Mouse (Mus musculus) forebrain, embryonic 13.5 days (tissue): Measurements from ENCODE around the gene Galnt16. TPM values are rescaled to one million over a fixed set of nuclear protein-coding genes. Genes with fewer than 3 reads are reported as not detected.

Source experiments
- ATAC-seq: fragments of 200-750 bp; cut with Nextera tagmentation; 2 replicates; pipeline ENCODE4 v1.8.0; 2017
- H3K27ac ChIP-seq: fragments of 300-500 bp; sonication (generic); 2 replicates; pipeline ENCODE4 v1.5.1; 2015; ENCODE audit warnings: inconsistent platforms, mild to moderate bottlenecking, moderate library complexity
- H3K27me3 ChIP-seq: fragments of 300-500 bp; sonication (generic); 2 replicates; pipeline ENCODE4 v1.6.1; 2015; ENCODE audit warnings: mild to moderate bottlenecking, inconsistent platforms
- H3K36me3 ChIP-seq: fragments of 300-500 bp; sonication (generic); 2 replicates; pipeline ENCODE4 v1.6.1; 2015; ENCODE audit warnings: mild to moderate bottlenecking, inconsistent platforms; ENCODE audit not compliant: poor library complexity, severe bottlenecking
- H3K4me1 ChIP-seq: fragments of 300-500 bp; sonication (generic); 2 replicates; pipeline ENCODE4 v1.6.1; 2015; ENCODE audit warnings: inconsistent platforms
- H3K4me2 ChIP-seq: fragments of 300-500 bp; sonication (generic); 2 replicates; pipeline ENCODE4 v1.6.1; 2015; ENCODE audit warnings: inconsistent platforms, mild to moderate bottlenecking, moderate library complexity
- H3K4me3 ChIP-seq: fragments of 300-500 bp; sonication (generic); 2 replicates; pipeline ENCODE4 v1.5.1; 2015; ENCODE audit warnings: mild to moderate bottlenecking, inconsistent platforms
- H3K9ac ChIP-seq: fragments of 300-500 bp; sonication (generic); 2 replicates; pipeline ENCODE4 v1.6.1; 2015; ENCODE audit warnings: mild to moderate bottlenecking, inconsistent platforms
- H3K9me3 ChIP-seq: fragments of 300-500 bp; sonication (generic); replicated peaks from 2 replicates; pipeline ENCODE4 v1.6.1; 2016; ENCODE audit warnings: inconsistent platforms
- WGBS: fragments of 180-500 bp; shearing (Covaris S2); methylation state at CpG from one replicate; pipeline ENCODE4 v1.1.7; 2015; 5-methylcytosine and 5-hydroxymethylcytosine counted together
- polyA plus RNA-seq: library from polyadenylated mRNA; unstranded; fragments of >200 nt; fragmentation: Nextera tagmentation; extraction: Ambion mirVana; gene quantifications from 2 replicates; pipeline ENCODE4 v1.2.1, GENCODE M21; 2015

Gene Galnt16
- polyA plus RNA-seq, 1 experiment from 2014 or later, result 21.7 TPM

DNA sequence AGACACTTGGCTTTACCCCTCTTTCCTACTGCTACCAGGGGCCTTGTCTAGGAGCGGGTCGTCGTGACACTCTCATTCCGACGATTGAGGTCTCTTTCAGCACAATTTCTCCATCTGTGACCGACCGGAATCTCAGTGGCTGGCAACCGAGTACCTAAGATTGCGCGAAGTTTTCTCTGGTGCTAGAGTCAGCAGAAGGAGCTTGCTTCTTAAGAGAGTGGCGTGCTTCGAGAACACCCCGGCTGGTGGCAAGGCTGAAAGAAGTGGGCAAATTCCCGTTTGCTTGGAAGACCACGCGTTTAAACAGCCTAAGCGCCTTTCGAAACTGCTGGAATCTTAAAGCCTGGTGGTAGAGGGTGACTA lies 126.4 kb downstream of the Galnt16 start:
- H3K36me3 ChIP-seq, result peaks cover 32% of the 10 kb centered on the region
- H3K9ac ChIP-seq, result peak overlapping the region; percentile 90
- 10% methylated on average over 18 of the region's 18 CpGs for WGBS
- H3K27ac ChIP-seq, result 0 out of 2 replicates have a peak overlapping the region, but pooled peaks have one; percentile 87
- ATAC-seq, result no peak; the same call in 1 of the 2 replicates
- no peaks in the 10 kb centered on the region for H3K9me3 ChIP-seq
- peak overlapping the region; percentile 97 for H3K4me2 ChIP-seq
- peaks cover 53% of the 10 kb centered on the region for H3K4me1 ChIP-seq
- H3K4me3 ChIP-seq, result peak overlapping the region; percentile 90
- H3K27me3 ChIP-seq, result no peaks in the 10 kb centered on the region

DNA sequence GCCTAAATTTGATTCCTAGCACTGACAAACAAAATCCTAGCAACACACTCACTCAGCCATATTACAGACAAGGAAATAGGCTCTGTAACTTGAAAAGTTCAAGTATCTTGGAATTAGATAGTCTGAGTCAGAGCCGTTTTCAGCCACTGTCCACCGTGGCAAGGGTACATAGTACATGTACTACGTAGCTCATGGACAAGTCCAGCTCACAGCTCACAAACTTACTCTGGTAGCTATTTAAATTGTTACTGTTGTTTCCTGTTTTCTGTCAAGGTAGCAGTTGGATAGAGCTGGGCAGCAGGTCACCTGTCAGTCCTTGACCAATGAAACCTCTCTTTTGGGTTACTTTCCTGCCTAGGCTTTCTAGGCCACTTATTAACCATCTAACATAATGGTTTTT lies 128.3 kb downstream of the Galnt16 start:
- no peak for ATAC-seq
- no peak overlapping the region for H3K4me3 ChIP-seq
- peaks cover 53% of the 10 kb centered on the region for H3K4me1 ChIP-seq
- H3K36me3 ChIP-seq, result peaks cover 17% of the 10 kb centered on the region
- H3K27ac ChIP-seq, result no peak overlapping the region
- no peaks in the 10 kb centered on the region for H3K9me3 ChIP-seq
- H3K27me3 ChIP-seq, result no peaks in the 10 kb centered on the region
- H3K9ac ChIP-seq, result no peak overlapping the region
- peak overlapping the region; percentile 97 for H3K4me2 ChIP-seq
- WGBS, result 92% methylated on average over 3 of the region's 3 CpGs

DNA sequence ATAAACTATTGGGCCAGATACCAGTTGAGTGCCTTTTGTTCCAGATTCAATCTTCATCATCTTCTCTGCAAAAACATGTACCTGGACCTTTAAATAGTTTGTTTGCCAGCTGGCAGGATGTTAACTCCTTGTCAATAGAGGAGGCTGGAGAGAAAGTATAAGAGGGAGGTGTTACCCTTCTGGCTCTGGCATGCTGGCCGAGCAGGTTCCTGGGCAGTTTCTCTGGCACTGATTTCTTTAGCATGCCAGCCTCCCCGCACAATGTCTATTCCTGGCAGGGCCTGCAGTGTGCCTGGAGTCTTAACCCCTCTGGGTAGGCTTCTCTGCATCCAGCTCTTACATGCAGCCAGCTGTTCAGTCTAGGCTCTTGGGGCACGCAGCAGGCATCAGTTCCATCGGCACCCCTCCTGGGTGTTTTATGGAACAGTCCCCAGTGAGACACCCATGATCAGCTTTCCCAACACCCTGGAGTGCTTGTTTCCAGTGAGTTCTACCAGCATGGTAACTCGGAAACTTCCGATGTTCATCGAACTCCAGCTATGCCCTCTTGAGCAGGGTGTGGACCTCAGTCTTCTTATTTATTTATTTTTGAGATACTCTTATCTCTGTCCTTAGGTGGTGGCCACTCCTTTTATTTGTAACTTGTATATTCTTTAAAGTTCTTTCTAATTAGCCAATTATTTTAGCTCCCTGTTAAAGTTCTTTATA lies 136.0 kb downstream of the Galnt16 start:
- WGBS, result 90% methylated on average over 7 of the region's 7 CpGs

GRCm38 (mm10) chr12:80654659-80655025 lies 136.6 kb downstream of the Galnt16 start:
- ATAC-seq, result no peak
- Histone ChIP-seq H3K4me2 (no peak overlapping the region), H3K36me3 (0 out of 2 replicates have a peak, but pooled peaks cover 2% of the 10 kb centered on the region), H3K27me3 (no peaks in the 10 kb centered on the region), H3K9me3 (no peaks in the 10 kb centered on the region), H3K4me1 (peaks cover 7% of the 10 kb centered on the region), H3K9ac (no peak overlapping the region), H3K4me3 (no peak overlapping the region), H3K27ac (no peak overlapping the region)
- WGBS, result 90% methylated on average over 3 of the region's 3 CpGs

More for the DNA sequence above, 136.0 kb downstream of the Galnt16 start:
- Histone ChIP-seq H3K9me3 (no peaks in the 10 kb centered on the region), H3K4me3 (no peak overlapping the region), H3K9ac (no peak overlapping the region), H3K4me2 (no peak overlapping the region), H3K4me1 (peaks cover 3% of the 10 kb centered on the region; the same call in 1 of the 2 replicates), H3K36me3 (peaks cover 4% of the 10 kb centered on the region; the same call in 1 of the 2 replicates), H3K27ac (no peak overlapping the region), H3K27me3 (no peaks in the 10 kb centered on the region)
- no peak for ATAC-seq

- Histone ChIP-seq H3K9ac (no peak overlapping the region), H3K4me2 (no peak overlapping the region), H3K36me3 (peaks cover 9% of the 10 kb centered on the region), H3K4me3 (no peak overlapping the region), H3K27ac (no peak overlapping the region), H3K4me1 (peaks cover 7% of the 10 kb centered on the region), H3K27me3 (no peaks in the 10 kb centered on the region), H3K9me3 (no peaks in the 10 kb centered on the region)
- 86% methylated on average over 6 of the region's 6 CpGs for WGBS
- ATAC-seq, result no peak
Measured at GRCm38 (mm10) chr12:80658661-80659060, 140.6 kb downstream of the Galnt16 start.

DNA sequence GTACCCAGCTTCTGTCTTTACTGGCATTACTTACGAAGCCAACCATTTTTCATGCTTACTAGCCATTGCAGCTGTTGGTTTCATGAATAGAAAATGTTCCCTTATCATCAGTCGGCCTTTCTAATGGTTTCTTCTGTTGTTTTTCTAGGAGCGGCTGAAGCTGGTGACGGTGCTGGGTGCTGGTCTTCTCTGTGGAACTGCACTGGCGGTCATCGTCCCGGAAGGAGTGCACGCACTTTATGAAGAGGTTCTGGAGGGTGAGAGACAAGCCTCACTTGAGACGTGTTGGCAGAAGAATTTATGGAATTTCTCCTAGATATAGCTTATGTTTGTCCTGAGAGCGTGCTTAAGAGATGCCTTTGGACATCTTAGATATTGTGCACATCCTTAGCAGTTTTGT lies 144.2 kb downstream of the Galnt16 start:
- no peak for ATAC-seq
- 95% methylated on average over 10 of the region's 10 CpGs for WGBS

GRCm38 (mm10) chr12:80663935-80664334 lies 145.9 kb downstream of the Galnt16 start:
- Histone ChIP-seq H3K27me3 (no peaks in the 10 kb centered on the region), H3K36me3 (peaks cover 32% of the 10 kb centered on the region), H3K9me3 (no peaks in the 10 kb centered on the region), H3K4me1 (peaks cover 5% of the 10 kb centered on the region; the same call in 1 of the 2 replicates), H3K4me2 (no peak overlapping the region), H3K4me3 (no peak overlapping the region), H3K27ac (no peak overlapping the region), H3K9ac (no peak overlapping the region)
- WGBS, result 91% methylated on average over 2 of the region's 2 CpGs
- ATAC-seq, result no peak

More for the DNA sequence above, 144.2 kb downstream of the Galnt16 start:
- no peak overlapping the region for H3K4me2 ChIP-seq
- no peak overlapping the region for H3K9ac ChIP-seq
- H3K27me3 ChIP-seq, result no peaks in the 10 kb centered on the region
- no peak overlapping the region for H3K4me3 ChIP-seq
- H3K4me1 ChIP-seq, result peaks cover 7% of the 10 kb centered on the region
- H3K9me3 ChIP-seq, result no peaks in the 10 kb centered on the region
- H3K36me3 ChIP-seq, result peaks cover 22% of the 10 kb centered on the region
- no peak overlapping the region for H3K27ac ChIP-seq

DNA sequence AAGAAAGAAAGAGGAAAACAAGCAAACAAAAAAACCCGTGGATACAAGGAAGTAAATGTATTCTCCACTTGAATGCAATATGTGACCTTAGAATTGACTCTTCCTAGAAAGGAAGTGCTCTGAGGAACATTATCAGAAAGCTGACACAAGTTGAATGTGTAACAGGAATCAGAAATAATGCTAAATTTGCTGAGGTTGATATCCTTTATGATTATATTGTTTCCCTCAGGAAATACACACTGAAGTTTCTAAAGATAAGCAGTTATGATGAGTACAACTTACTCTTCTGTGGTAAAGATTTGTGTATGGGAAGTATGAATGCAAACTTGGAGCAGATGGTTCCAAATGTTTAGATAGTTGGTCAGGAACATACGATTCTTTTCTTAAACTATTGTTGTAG lies 150.3 kb downstream of the Galnt16 start:
- Histone ChIP-seq H3K36me3 (peaks cover 36% of the 10 kb centered on the region), H3K4me3 (no peak overlapping the region), H3K9me3 (no peaks in the 10 kb centered on the region), H3K9ac (no peak overlapping the region), H3K4me1 (no peaks in the 10 kb centered on the region), H3K27ac (no peak overlapping the region), H3K27me3 (no peaks in the 10 kb centered on the region), H3K4me2 (no peak overlapping the region)
- ATAC-seq, result no peak
- WGBS, result 93% methylated on average over 2 of the region's 2 CpGs

DNA sequence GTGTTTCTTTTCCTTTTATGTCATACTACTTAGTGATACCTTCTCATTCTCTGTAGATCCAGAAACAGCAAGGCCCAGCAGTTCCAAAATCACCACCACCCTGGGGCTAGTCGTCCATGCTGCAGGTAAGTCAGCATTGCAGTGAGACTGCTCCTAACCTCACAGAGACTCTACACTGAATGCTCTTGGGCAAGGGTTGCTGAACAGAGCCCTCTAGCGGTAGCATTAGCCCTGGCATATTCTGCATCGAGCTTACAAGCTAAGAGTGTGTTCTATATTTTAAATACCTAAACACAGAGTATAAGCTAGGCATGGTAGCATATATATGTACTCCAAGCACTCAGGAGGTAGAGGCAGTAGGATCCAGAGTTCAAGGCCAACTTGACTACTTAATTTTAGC lies 155.1 kb downstream of the Galnt16 start:
- ATAC-seq, result no peak
- Histone ChIP-seq H3K27ac (no peak overlapping the region), H3K9ac (no peak overlapping the region), H3K4me1 (no peaks in the 10 kb centered on the region), H3K27me3 (no peaks in the 10 kb centered on the region), H3K9me3 (no peaks in the 10 kb centered on the region), H3K36me3 (peaks cover 56% of the 10 kb centered on the region), H3K4me3 (no peak overlapping the region), H3K4me2 (no peak overlapping the region)
- 13% methylated on average over 3 of the region's 3 CpGs for WGBS

Other genes with a start within 250 kb of the Galnt16 start
- 16.1 and 19.5 TPM in 2 replicates for gene Dcaf5, start 81.7 kb upstream of the Galnt16 start, polyA plus RNA-seq
- 52.6 and 53.8 TPM in 2 replicates for gene Exd2, start 55.2 kb upstream of the Galnt16 start, polyA plus RNA-seq
- gene Slc39a9, start 125.6 kb downstream of the Galnt16 start, polyA plus RNA-seq, result 20.2 and 23.8 TPM in 2 replicates
- gene Erh, start 126.1 kb downstream of the Galnt16 start, polyA plus RNA-seq, result 434 and 477 TPM in 2 replicates
- 0.43 and 0.74 TPM in 2 replicates for gene Plekhd1, start 174.3 kb downstream of the Galnt16 start, polyA plus RNA-seq
- gene Ccdc177, start 242.4 kb downstream of the Galnt16 start, polyA plus RNA-seq, result 4.6 and 4.7 TPM in 2 replicates